Mouse (Mus musculus) limb, embryonic 10.5 days (tissue): ENCODE measurements around the gene Spast. TPM values are rescaled to one million over a fixed set of nuclear protein-coding genes. Genes with fewer than 3 reads are reported as not detected.
"Not testable (repeated sequence)": the region's sequence is repeated elsewhere in the genome, so short reads cannot be mapped to it uniquely, and the experiment has no call there.

ENCODE experiments used
- DNase-seq: peaks from one replicate; pipeline ENCODE4 v3.0.0-alpha.2; 2017; ENCODE audit warnings: low spot score
- H3K27ac ChIP-seq: fragments of 300-500 bp; sonication (generic); 2 replicates; pipeline ENCODE4 v1.5.1; 2016; ENCODE audit warnings: mild to moderate bottlenecking
- H3K27me3 ChIP-seq: fragments of 300-500 bp; sonication (generic); 2 replicates; pipeline ENCODE4 v1.6.1; 2016; ENCODE audit warnings: low read depth, mild to moderate bottlenecking; ENCODE audit not compliant: poor library complexity, severe bottlenecking
- H3K36me3 ChIP-seq: fragments of 300-500 bp; sonication (generic); 2 replicates; pipeline ENCODE4 v1.6.1; 2016; ENCODE audit warnings: mild to moderate bottlenecking, moderate library complexity
- H3K4me1 ChIP-seq: fragments of 300-500 bp; sonication (generic); 2 replicates; pipeline ENCODE4 v1.6.1; 2016
- H3K4me3 ChIP-seq: fragments of 300-500 bp; sonication (generic); 2 replicates; pipeline ENCODE4 v1.5.1; 2016; ENCODE audit warnings: mild to moderate bottlenecking, moderate library complexity
- H3K9me3 ChIP-seq: fragments of 300-500 bp; sonication (generic); replicated peaks from 2 replicates; pipeline ENCODE4 v1.6.1; 2016; ENCODE audit warnings: mild to moderate bottlenecking
- WGBS: fragments of 180-500 bp; shearing (Covaris S2); methylation state at CpG from one replicate; pipeline ENCODE4 v1.1.7; 2016; 5-methylcytosine and 5-hydroxymethylcytosine counted together
- polyA plus RNA-seq: library from polyadenylated mRNA; unstranded; fragments of >200 nt; fragmentation: Nextera tagmentation; extraction: Ambion mirVana; gene quantifications from 2 replicates; pipeline ENCODE4 v1.2.1, GENCODE M21; 2016

Spast gene
- polyA plus RNA-seq, 1 experiment from 2014 or later: 19.4 TPM

GRCm38 (mm10) chr17:74305616-74306015, 33.2 kb upstream of the Spast start:
- 92% methylated on average over 4 of the region's 4 CpGs for WGBS
- H3K36me3 ChIP-seq: peaks cover 94% of the 10 kb centered on the region
- no peaks in the 10 kb centered on the region for H3K27me3 ChIP-seq
- H3K4me3 ChIP-seq: no peak overlapping the region
- DNase-seq: no peak
- H3K9me3 ChIP-seq: no peaks in the 10 kb centered on the region
- H3K27ac ChIP-seq: no peak overlapping the region
- H3K4me1 ChIP-seq: no peaks in the 10 kb centered on the region

GRCm38 (mm10) chr17:74306021-74306420, 32.8 kb upstream of the Spast start:
- H3K4me3 ChIP-seq: no peak overlapping the region
- H3K27ac ChIP-seq: no peak overlapping the region
- 89% methylated on average over 1 of the region's 1 CpGs for WGBS
- no peaks in the 10 kb centered on the region for H3K4me1 ChIP-seq
- H3K36me3 ChIP-seq: peaks cover 94% of the 10 kb centered on the region
- H3K27me3 ChIP-seq: no peaks in the 10 kb centered on the region
- no peaks in the 10 kb centered on the region for H3K9me3 ChIP-seq
- DNase-seq: no peak

GRCm38 (mm10) chr17:74315445-74316308, 23.1 kb upstream of the Spast start:
- Histone ChIP-seq H3K4me1 (peaks cover 15% of the 10 kb centered on the region), H3K27me3 (no peaks in the 10 kb centered on the region), H3K9me3 (no peaks in the 10 kb centered on the region), H3K36me3 (peaks cover 37% of the 10 kb centered on the region), H3K27ac (peak overlapping the region; percentile 96), H3K4me3 (peak overlapping the region; percentile 94)
- WGBS: under 1% methylated on average over 45 of the region's 45 CpGs
- no peak for DNase-seq

- Histone ChIP-seq H3K9me3 (no peaks in the 10 kb centered on the region), H3K36me3 (peaks cover 31% of the 10 kb centered on the region), H3K4me1 (peaks cover 15% of the 10 kb centered on the region), H3K27me3 (no peaks in the 10 kb centered on the region), H3K4me3 (peak overlapping the region; percentile 94), H3K27ac (peak overlapping the region; percentile 96)
- DNase-seq: peak; percentile 92
- under 1% methylated on average over 48 of the region's 48 CpGs for WGBS
Observed at GRCm38 (mm10) chr17:74316309-74316863, 22.4 kb upstream of the Spast start.

GRCm38 (mm10) chr17:74318721-74319120, 20.1 kb upstream of the Spast start:
- no peaks in the 10 kb centered on the region for H3K9me3 ChIP-seq

GRCm38 (mm10) chr17:74322400-74323054, 16.3 kb upstream of the Spast start:
- Histone ChIP-seq H3K27ac (no peak overlapping the region), H3K27me3 (no peaks in the 10 kb centered on the region), H3K36me3 (no peaks in the 10 kb centered on the region), H3K4me1 (no peaks in the 10 kb centered on the region), H3K9me3 (no peaks in the 10 kb centered on the region), H3K4me3 (no peak overlapping the region)
- no peak for DNase-seq
- 64% methylated on average over 5 of the region's 5 CpGs for WGBS

More at GRCm38 (mm10) chr17:74318721-74319120, 20.1 kb upstream of the Spast start:
- Histone ChIP-seq H3K27me3 (no peaks in the 10 kb centered on the region), H3K4me1 (peaks cover 15% of the 10 kb centered on the region), H3K36me3 (peaks cover 7% of the 10 kb centered on the region), H3K4me3 (no peak overlapping the region), H3K27ac (no peak overlapping the region)
- 92% methylated on average over 6 of the region's 6 CpGs for WGBS
- DNase-seq: no peak

- no peak for DNase-seq
- H3K4me3 ChIP-seq: no peak within 1 kb of the TSS
- H3K27ac ChIP-seq: no peak within 1 kb of the TSS
- H3K4me1 ChIP-seq: no peaks in the 10 kb centered on the region
- H3K9me3 ChIP-seq: no peaks in the 10 kb centered on the region
- no peaks in the 10 kb centered on the region for H3K36me3 ChIP-seq
- H3K27me3 ChIP-seq: no peaks in the 10 kb centered on the region
- 84% methylated on average over 2 of the region's 2 CpGs for WGBS
Observed at GRCm38 (mm10) chr17:74323844-74324243, 14.9 kb upstream of the Spast start, which contains the start of gene Dpy30. TSS of gene Dpy30 (minus strand) at chr17:74323944.

GRCm38 (mm10) chr17:74327195-74327594, 11.6 kb upstream of the Spast start:
- DNase-seq, H3K4me3 ChIP-seq, H3K4me1 ChIP-seq, H3K27ac ChIP-seq, H3K9me3 ChIP-seq, H3K36me3 ChIP-seq, H3K27me3 ChIP-seq: not testable (repeated sequence)
- 88% methylated on average over 7 of the region's 7 CpGs for whole genome bisulfite sequencing

- H3K4me3 ChIP-seq, H3K27me3 ChIP-seq, H3K9me3 ChIP-seq, H3K36me3 ChIP-seq, H3K27ac ChIP-seq, H3K4me1 ChIP-seq: not testable (repeated sequence)
- DNase-seq: peak; percentile 64
- WGBS: 43% methylated on average over 2 of the region's 2 CpGs
Observed at GRCm38 (mm10) chr17:74328146-74328545, 10.6 kb upstream of the Spast start.

- Histone ChIP-seq H3K27ac (no peak overlapping the region), H3K27me3 (no peaks in the 10 kb centered on the region), H3K4me1 (no peaks in the 10 kb centered on the region), H3K4me3 (no peak overlapping the region), H3K9me3 (no peaks in the 10 kb centered on the region), H3K36me3 (no peaks in the 10 kb centered on the region)
- WGBS: 83% methylated on average over 9 of the region's 9 CpGs
- no peak for DNase-seq
Observed at GRCm38 (mm10) chr17:74331049-74331676, 7.6 kb upstream of the Spast start.

- H3K9me3 ChIP-seq: no peaks in the 10 kb centered on the region
- peak overlapping the region; percentile 97 for H3K27ac ChIP-seq
- peak; percentile 99 for DNase-seq
- WGBS: under 1% methylated on average over 28 of the region's 50 CpGs
- no peaks in the 10 kb centered on the region for H3K27me3 ChIP-seq
- peaks cover 24% of the 10 kb centered on the region for H3K4me1 ChIP-seq
- peaks cover 10% of the 10 kb centered on the region for H3K36me3 ChIP-seq
- peak overlapping the region; percentile 99 for H3K4me3 ChIP-seq
Observed at GRCm38 (mm10) chr17:74338225-74338931, 409 bp upstream of the Spast start.

GRCm38 (mm10) chr17:74341151-74341550, 2.4 kb downstream of the Spast start:
- DNase-seq: no peak
- Histone ChIP-seq H3K27ac (no peak overlapping the region), H3K4me1 (peaks cover 24% of the 10 kb centered on the region), H3K4me3 (no peak overlapping the region; the same call in 1 of the 2 replicates), H3K36me3 (peaks cover 25% of the 10 kb centered on the region), H3K27me3 (no peaks in the 10 kb centered on the region), H3K9me3 (no peaks in the 10 kb centered on the region)
- WGBS: 83% methylated on average over 5 of the region's 5 CpGs
